Mouse (Mus musculus) intestine, embryonic 14.5 days (tissue): Measurements from ENCODE around the gene Bnipl. TPM values are rescaled to one million over a fixed set of nuclear protein-coding genes. Genes with fewer than 3 reads are reported as not detected.
A peak's percentile ranks its signal among the peaks of the same experiment; 100 is the strongest.

Source experiments
- ATAC-seq: fragments of 200-750 bp; cut with Nextera tagmentation; replicated peaks from 2 replicates; pipeline ENCODE4 v1.8.0; 2017; ENCODE audit warnings: low read depth, moderate number of reproducible peaks, moderate TSS enrichment, moderate library complexity; ENCODE audit not compliant: low FRiP score, low TSS enrichment
- DNase-seq: peaks from one replicate; pipeline ENCODE4 v3.0.0-alpha.2; 2018; ENCODE audit warnings: low spot score
- H3K27ac ChIP-seq: fragments of 300-500 bp; sonication (generic); 2 replicates; pipeline ENCODE4 v1.5.1; 2014; ENCODE audit warnings: low read depth, mild to moderate bottlenecking, control low read depth
- H3K27me3 ChIP-seq: fragments of 300-500 bp; sonication (generic); replicated peaks from 2 replicates; pipeline ENCODE4 v1.6.1; 2014; ENCODE audit warnings: low read length, control low read depth; ENCODE audit not compliant: control insufficient read depth, insufficient read depth
- H3K36me3 ChIP-seq: fragments of 300-500 bp; sonication (generic); 2 replicates; pipeline ENCODE4 v1.6.1; 2014; ENCODE audit warnings: low read length, control low read depth; ENCODE audit not compliant: control insufficient read depth, insufficient read depth
- H3K4me1 ChIP-seq: fragments of 300-500 bp; sonication (generic); replicated peaks from 2 replicates; pipeline ENCODE4 v1.6.1; 2014; ENCODE audit warnings: low read length, control low read depth, mixed read lengths; ENCODE audit not compliant: control insufficient read depth, insufficient read depth
- H3K4me2 ChIP-seq: fragments of 300-500 bp; sonication (generic); 2 replicates; pipeline ENCODE4 v1.6.1; 2014; ENCODE audit warnings: low read length
- H3K4me3 ChIP-seq: fragments of 300-500 bp; sonication (generic); 2 replicates; pipeline ENCODE4 v1.5.1; 2014; ENCODE audit warnings: low read depth, low read length, control low read depth, mixed read lengths
- H3K9ac ChIP-seq: fragments of 300-500 bp; sonication (generic); 2 replicates; pipeline ENCODE4 v1.6.1; 2014; ENCODE audit warnings: mild to moderate bottlenecking, low read length
- H3K9me3 ChIP-seq: fragments of 300-500 bp; sonication (generic); 2 replicates; pipeline ENCODE4 v1.6.1; 2016; ENCODE audit warnings: low read length, control low read depth; ENCODE audit not compliant: control insufficient read depth
- WGBS: fragments of 180-500 bp; shearing (Covaris S2); extraction: QIAGEN DNeasy Blood & Tissue Kit; methylation state at CpG from one replicate; pipeline ENCODE4 v1.1.7; 2014; 5-methylcytosine and 5-hydroxymethylcytosine counted together
- polyA plus RNA-seq: library from polyadenylated mRNA; unstranded; fragments of >200 nt; fragmentation: Nextera tagmentation; extraction: Ambion mirVana; gene quantifications from 2 replicates; pipeline ENCODE4 v1.2.1, GENCODE M21; 2014

Bnipl gene
- 1.0 and 1.7 TPM in 2 replicates for polyA plus RNA-seq

DNA sequence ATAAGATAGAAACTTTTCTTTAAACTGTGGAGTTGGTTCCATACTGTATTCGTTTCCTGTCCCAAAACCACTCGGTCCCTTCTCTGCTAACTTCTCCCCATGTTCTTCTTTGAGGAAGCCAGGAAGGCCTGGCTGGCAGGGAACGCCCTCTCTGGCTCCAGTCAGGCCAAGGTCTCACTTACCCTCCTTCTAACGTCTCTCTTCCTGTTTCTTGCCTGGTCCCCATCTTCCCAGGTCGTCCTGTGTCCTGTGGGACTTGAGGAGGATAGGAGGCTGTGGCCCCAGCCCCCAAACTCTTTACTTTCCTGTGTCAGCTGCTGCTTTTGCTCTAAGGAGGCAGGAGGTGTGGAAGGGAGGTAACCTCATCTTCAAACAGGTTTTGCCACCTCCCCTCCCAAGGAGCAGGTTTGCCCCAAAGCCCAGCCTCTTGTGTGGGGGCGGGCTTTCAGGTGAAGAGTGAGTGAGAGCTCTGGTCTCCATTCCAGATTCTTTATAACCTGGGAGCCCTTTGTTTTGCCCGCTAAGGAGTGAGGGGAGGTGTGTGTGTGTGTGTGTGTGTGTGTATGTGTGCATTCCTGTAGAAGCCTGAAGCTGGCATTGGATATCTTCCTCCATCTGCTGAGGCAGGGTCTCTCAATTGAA is at the start of gene Bnipl:
Gene Bnipl (minus strand): TSS at position 411 of the 642 bp plus-strand sequence.
- no peak within 1 kb of the TSS for H3K9ac ChIP-seq
- DNase-seq (no peak), ATAC-seq (0 out of 2 replicates have a peak, but pooled peaks have one; percentile 15)
- no peak within 1 kb of the TSS for H3K4me2 ChIP-seq
- no peaks in the 10 kb centered on the region for H3K27me3 ChIP-seq
- H3K27ac ChIP-seq: no peak within 1 kb of the TSS
- WGBS: 43% methylated on average over 7 of the region's 7 CpGs
- H3K36me3 ChIP-seq: peaks cover 27% of the 10 kb centered on the region
- no peaks in the 10 kb centered on the region for H3K4me1 ChIP-seq
- H3K4me3 ChIP-seq: no peak within 1 kb of the TSS
- H3K9me3 ChIP-seq: no peaks in the 10 kb centered on the region

- Histone ChIP-seq H3K36me3 (peaks cover 26% of the 10 kb centered on the region), H3K27ac (no peak overlapping the region), H3K9ac (no peak overlapping the region), H3K4me2 (no peak overlapping the region), H3K4me3 (no peak overlapping the region), H3K4me1 (no peaks in the 10 kb centered on the region), H3K27me3 (no peaks in the 10 kb centered on the region), H3K9me3 (no peaks in the 10 kb centered on the region)
- ATAC-seq (no peak), DNase-seq (no peak)
- whole genome bisulfite sequencing: 85% methylated on average over 7 of the region's 7 CpGs
These were observed 47.0 kb upstream of the Bnipl start for GRCm38 (mm10) chr3:95298018-95298417.

DNA sequence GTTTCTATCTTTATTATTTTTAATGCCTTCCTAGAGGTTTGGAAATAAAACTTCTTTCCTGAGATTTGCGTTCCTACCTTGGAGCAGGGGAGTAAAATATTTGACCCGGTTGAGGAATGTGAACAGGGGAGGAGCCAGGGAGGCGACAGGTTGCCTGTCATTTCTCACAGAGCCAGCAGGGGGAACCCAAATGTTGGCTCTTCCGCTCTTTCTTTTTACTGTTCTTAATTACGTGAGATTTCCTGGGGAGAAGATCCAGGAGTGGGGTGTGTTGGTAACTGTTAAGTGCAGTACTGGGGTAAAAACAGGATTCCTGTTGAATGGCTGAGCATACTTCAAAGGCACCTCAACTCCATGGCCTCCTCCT is 45.1 kb upstream of the Bnipl start:
- ATAC-seq: no peak
- Histone ChIP-seq H3K36me3 (peaks cover 39% of the 10 kb centered on the region), H3K9me3 (no peaks in the 10 kb centered on the region), H3K27me3 (no peaks in the 10 kb centered on the region), H3K4me1 (no peaks in the 10 kb centered on the region), H3K27ac (no peak overlapping the region), H3K4me2 (no peak overlapping the region), H3K9ac (no peak overlapping the region), H3K4me3 (no peak overlapping the region)
- 6% methylated on average over 5 of the region's 5 CpGs for WGBS
- peak; percentile 65 for DNase-seq

DNA sequence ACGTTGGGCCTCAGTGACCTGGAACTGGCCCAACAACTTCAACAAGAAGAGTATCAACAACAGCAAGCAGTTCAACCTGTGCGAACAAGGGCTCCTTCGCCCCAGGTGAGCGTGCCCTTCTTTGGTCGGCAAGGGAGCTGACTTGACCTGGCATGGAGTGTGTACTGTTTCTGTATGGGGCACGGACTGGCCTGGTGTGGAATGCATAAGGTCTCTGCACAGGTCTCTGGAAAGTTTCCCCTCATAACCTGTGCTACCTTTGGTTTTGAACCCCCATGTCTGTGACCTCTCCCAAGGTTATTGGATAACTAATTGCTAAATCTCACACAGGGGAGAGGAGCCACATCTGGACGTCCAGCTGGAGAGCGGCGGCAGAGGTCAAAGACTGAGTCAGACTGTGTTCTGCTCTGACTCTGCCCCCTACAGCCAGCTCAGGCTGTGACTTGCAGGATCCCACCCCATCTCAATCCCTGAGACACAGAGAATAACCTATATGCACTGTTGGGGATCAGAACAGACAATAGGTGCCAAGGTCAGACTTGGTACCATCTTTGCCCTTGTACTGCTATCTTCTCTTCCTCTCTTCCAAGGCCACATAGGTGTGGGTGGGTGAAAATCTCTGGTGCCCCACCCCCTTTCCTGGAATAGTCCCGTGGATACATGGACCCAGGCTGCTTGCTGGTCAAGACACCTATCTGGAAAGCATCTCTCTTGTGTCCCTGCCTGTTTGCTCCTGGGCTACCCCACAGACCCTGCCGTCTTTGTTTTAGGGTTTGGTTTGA is 44.5 kb upstream of the Bnipl start:
- 78% methylated on average over 11 of the region's 11 CpGs for WGBS
- no peaks in the 10 kb centered on the region for H3K27me3 ChIP-seq
- H3K4me1 ChIP-seq: no peaks in the 10 kb centered on the region
- H3K4me2 ChIP-seq: no peak overlapping the region
- H3K36me3 ChIP-seq: peaks cover 39% of the 10 kb centered on the region
- H3K9ac ChIP-seq: no peak overlapping the region
- no peaks in the 10 kb centered on the region for H3K9me3 ChIP-seq
- ATAC-seq: no peak
- no peak overlapping the region for H3K4me3 ChIP-seq
- H3K27ac ChIP-seq: no peak overlapping the region
- no peak for DNase-seq

DNA sequence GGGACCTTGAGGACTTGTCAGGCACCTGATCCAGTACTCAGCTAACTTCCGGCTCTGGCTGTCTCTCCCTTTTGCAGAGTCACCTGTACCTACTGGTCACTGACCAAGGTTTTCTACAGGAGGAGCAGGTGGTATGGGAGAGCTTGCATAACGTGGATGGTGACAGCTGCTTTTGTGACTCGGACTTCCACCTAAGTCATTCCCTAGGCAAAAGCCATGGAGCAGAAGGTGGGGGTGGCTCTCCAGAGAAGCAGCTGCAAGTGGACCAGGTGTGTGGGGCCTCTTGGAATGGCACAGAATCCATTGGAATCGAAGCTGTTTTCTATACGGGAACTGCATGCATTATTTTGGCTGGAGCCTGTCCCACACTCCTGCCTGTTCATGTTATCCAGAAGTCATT is 43.7 kb upstream of the Bnipl start:
- Histone ChIP-seq H3K36me3 (peaks cover 39% of the 10 kb centered on the region), H3K4me2 (no peak overlapping the region), H3K27me3 (no peaks in the 10 kb centered on the region), H3K9me3 (no peaks in the 10 kb centered on the region), H3K9ac (no peak overlapping the region), H3K4me1 (0 out of 2 replicates have a peak, but pooled peaks cover 3% of the 10 kb centered on the region), H3K27ac (no peak overlapping the region), H3K4me3 (no peak overlapping the region)
- DNase-seq (no peak), ATAC-seq (no peak)
- 84% methylated on average over 5 of the region's 5 CpGs for WGBS

GRCm38 (mm10) chr3:95294316-95294715 is 43.3 kb upstream of the Bnipl start:
- no peak overlapping the region for H3K4me2 ChIP-seq
- peaks cover 39% of the 10 kb centered on the region for H3K36me3 ChIP-seq
- 88% methylated on average over 7 of the region's 7 CpGs for WGBS

GRCm38 (mm10) chr3:95293537-95293936 is 42.5 kb upstream of the Bnipl start:
- H3K27me3 ChIP-seq: no peaks in the 10 kb centered on the region
- H3K9ac ChIP-seq: no peak overlapping the region
- H3K4me3 ChIP-seq: no peak overlapping the region
- no peak for DNase-seq
- peaks cover 43% of the 10 kb centered on the region for H3K36me3 ChIP-seq
- ATAC-seq: no peak
- no peak overlapping the region for H3K27ac ChIP-seq
- no peaks in the 10 kb centered on the region for H3K9me3 ChIP-seq
- no peak overlapping the region for H3K4me2 ChIP-seq
- 0 out of 2 replicates have a peak, but pooled peaks cover 3% of the 10 kb centered on the region for H3K4me1 ChIP-seq
- WGBS: 73% methylated on average over 11 of the region's 11 CpGs

More at GRCm38 (mm10) chr3:95294316-95294715, 43.3 kb upstream of the Bnipl start:
- Histone ChIP-seq H3K9ac (no peak overlapping the region), H3K27me3 (no peaks in the 10 kb centered on the region), H3K9me3 (no peaks in the 10 kb centered on the region), H3K27ac (no peak overlapping the region), H3K4me1 (0 out of 2 replicates have a peak, but pooled peaks cover 3% of the 10 kb centered on the region), H3K4me3 (no peak overlapping the region)
- no peak for ATAC-seq
- no peak for DNase-seq

DNA sequence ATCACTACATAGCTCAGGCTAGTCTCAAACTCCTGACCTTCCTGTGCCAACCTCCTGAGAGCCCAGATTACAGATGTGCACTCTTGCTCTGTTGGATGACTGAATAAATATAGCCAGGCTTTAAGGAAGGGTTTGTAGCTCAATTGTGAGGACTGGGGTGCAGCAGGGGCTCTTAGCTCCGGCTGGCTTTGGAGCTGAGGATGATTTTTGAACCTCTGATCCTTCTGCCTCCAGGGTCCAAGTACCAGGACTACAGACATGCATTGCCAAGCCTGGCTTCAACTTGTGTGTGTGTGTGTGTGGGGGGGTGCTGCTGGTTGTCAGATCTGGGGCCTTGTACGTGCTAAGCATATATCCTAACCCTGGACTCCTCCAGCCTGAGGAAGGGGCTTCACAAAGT is 41.9 kb upstream of the Bnipl start:
- DNase-seq (no peak), ATAC-seq (no peak)
- H3K27ac ChIP-seq: no peak overlapping the region
- H3K4me2 ChIP-seq: no peak overlapping the region
- peaks cover 49% of the 10 kb centered on the region for H3K36me3 ChIP-seq
- no peak overlapping the region for H3K4me3 ChIP-seq
- no peak overlapping the region for H3K9ac ChIP-seq
- no peaks in the 10 kb centered on the region for H3K27me3 ChIP-seq
- H3K9me3 ChIP-seq: no peaks in the 10 kb centered on the region
- 88% methylated on average over 2 of the region's 2 CpGs for WGBS
- H3K4me1 ChIP-seq: 0 out of 2 replicates have a peak, but pooled peaks cover 3% of the 10 kb centered on the region
